Mouse (Mus musculus) megakaryocyte, embryonic 14.5 days (primary cell): ENCODE data around the gene Mdfic. TPM values are rescaled to one million over a fixed set of nuclear protein-coding genes. Genes with fewer than 3 reads are reported as not detected.
A peak's percentile ranks its signal among the peaks of the same experiment; 100 is the strongest.

Experiments
- H3K27me3 ChIP-seq: replicated peaks from 2 replicates; pipeline ENCODE3; 2012; ENCODE audit warnings: inconsistent platforms
- H3K36me3 ChIP-seq: replicated peaks from 2 replicates; pipeline ENCODE3; 2012; ENCODE audit warnings: low read length, inconsistent platforms, mixed read lengths
- H3K4me1 ChIP-seq: 2 replicates; pipeline ENCODE4 v1.6.1; 2012; ENCODE audit warnings: inconsistent platforms
- H3K4me3 ChIP-seq: replicated peaks from 2 replicates; pipeline ENCODE3; 2012; ENCODE audit warnings: moderate library complexity, mild to moderate bottlenecking, inconsistent platforms
- H3K9me3 ChIP-seq: 2 replicates; pipeline ENCODE4 v1.6.1; 2012; ENCODE audit warnings: inconsistent platforms
- FLI1 ChIP-seq: IDR thresholded peaks from 2 replicates; pipeline ENCODE4 v1.6.1; 2012; ENCODE audit warnings: low read length, inconsistent platforms, mixed read lengths
- GATA1 ChIP-seq: IDR thresholded peaks from 3 replicates; pipeline ENCODE4 v1.6.1; 2012; ENCODE audit warnings: mixed read lengths, low read length, inconsistent platforms, borderline replicate concordance
- polyA plus RNA-seq: library from polyadenylated mRNA; stranded (reverse); fragments of >175 nt; gene quantifications from 2 replicates; pipeline ENCODE4 v1.2.3, GENCODE M21; 2012; ENCODE audit warnings: low replicate concordance; ENCODE audit not compliant: insufficient read depth

The Mdfic gene
- polyA plus RNA-seq, 1 experiment = 0.95 TPM

GRCm38 (mm10) chr6:15724304-15724703 is 3.8 kb downstream of the Mdfic start:
- H3K4me3 ChIP-seq = no peak overlapping the region
- H3K9me3 ChIP-seq = no peaks in the 10 kb centered on the region
- H3K36me3 ChIP-seq = no peaks in the 10 kb centered on the region
- no peak for TF ChIP-seq GATA1
- no peak for TF ChIP-seq FLI1
- H3K4me1 ChIP-seq = peaks cover 21% of the 10 kb centered on the region
- H3K27me3 ChIP-seq = peaks cover 15% of the 10 kb centered on the region

- Histone ChIP-seq H3K27me3 (peaks cover 1% of the 10 kb centered on the region), H3K4me3 (no peak overlapping the region), H3K4me1 (peaks cover 9% of the 10 kb centered on the region), H3K36me3 (no peaks in the 10 kb centered on the region), H3K9me3 (no peaks in the 10 kb centered on the region)
- TF ChIP-seq GATA1 (no peak), FLI1 (no peak)
Measured at GRCm38 (mm10) chr6:15726422-15726821, 6.0 kb downstream of the Mdfic start.

DNA sequence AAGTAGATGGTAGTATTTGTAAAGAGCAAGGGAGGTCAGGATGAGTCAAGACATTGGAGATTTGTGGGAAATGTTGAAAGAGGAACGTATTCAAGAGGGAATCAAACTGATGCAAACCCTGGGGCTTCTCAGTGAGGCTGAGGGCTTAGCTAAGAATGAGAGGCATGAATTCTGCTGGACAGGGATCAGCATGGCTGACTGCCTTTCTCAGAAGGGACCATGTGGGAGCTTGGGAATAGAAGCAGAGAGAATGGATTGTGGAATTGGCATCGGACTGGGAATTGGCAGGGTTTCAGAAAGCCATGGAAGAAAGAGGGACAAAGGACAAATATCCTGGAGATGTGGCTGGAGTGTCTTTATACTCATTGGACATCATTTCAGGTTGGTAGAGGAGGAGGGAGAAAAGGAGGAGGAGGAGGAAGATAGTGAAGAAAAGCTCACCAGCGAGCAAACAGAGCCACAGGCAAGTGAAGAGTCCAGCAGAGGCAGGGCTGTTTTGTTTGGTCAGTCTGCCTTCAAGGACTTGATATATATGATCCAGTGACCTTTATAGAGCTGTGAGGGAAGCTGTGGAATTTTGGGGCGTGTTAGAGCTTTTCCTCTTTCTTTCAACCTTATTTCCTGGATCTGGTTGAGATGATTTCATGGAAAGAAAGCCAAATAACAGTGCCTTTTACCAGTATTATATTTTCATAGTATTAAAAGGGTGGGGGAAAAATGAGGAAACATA is 7.4 kb downstream of the Mdfic start:
- Histone ChIP-seq H3K4me3 (peak overlapping the region; percentile 46), H3K27me3 (no peaks in the 10 kb centered on the region), H3K9me3 (no peaks in the 10 kb centered on the region), H3K4me1 (peaks cover 7% of the 10 kb centered on the region; the same call in 1 of the 2 replicates), H3K36me3 (no peaks in the 10 kb centered on the region)
- TF ChIP-seq GATA1 = no peak

GRCm38 (mm10) chr6:15728844-15729577 is 8.6 kb downstream of the Mdfic start:
- no peaks in the 10 kb centered on the region for H3K36me3 ChIP-seq
- H3K9me3 ChIP-seq = no peaks in the 10 kb centered on the region
- H3K27me3 ChIP-seq = no peaks in the 10 kb centered on the region
- TF ChIP-seq FLI1 = no peak
- no peak for TF ChIP-seq GATA1
- no peak overlapping the region for H3K4me3 ChIP-seq
- peaks cover 7% of the 10 kb centered on the region; the same call in 1 of the 2 replicates for H3K4me1 ChIP-seq

DNA sequence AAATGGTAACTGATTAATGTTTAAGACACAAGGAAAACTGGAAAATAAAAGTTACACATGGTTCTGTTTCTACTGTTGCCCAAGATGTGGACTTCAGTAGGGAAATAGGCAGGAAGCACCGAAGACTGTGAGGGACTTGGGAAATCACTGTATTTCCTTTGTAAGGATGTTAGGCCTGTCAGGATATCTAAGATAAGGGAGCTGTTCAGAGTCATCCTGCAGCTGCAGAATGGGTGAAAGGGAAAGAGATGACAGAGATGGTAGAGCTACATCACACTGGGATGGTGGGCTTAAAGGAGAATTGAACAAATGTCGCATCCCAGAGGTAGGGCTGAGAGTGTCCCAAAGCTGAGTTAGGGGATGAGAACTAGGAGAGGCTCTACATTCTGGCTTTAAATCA is 9.8 kb downstream of the Mdfic start:
- no peak overlapping the region for H3K4me3 ChIP-seq
- H3K36me3 ChIP-seq = no peaks in the 10 kb centered on the region
- H3K27me3 ChIP-seq = no peaks in the 10 kb centered on the region
- TF ChIP-seq FLI1 = no peak
- no peak for TF ChIP-seq GATA1
- no peaks in the 10 kb centered on the region for H3K9me3 ChIP-seq
- H3K4me1 ChIP-seq = peaks cover 7% of the 10 kb centered on the region; the same call in 1 of the 2 replicates

DNA sequence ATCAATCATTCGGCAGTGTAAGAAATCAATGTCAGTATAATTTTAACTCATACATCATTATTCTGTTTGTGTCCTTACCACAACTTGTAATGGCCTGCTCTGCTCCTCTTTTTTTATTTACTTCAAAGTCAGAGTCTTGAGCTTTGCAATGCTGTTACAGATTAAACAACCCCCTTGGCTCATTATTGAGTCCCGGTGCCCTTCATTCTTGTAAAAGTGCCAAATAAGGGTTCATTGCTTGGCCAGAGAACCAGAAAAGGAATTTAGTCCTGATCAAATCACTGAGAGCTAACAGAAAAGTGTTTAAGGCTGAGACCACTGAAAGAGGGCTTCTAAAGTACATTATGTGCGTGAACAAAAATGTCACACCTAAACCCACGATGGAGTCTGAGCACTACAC is 10.2 kb downstream of the Mdfic start:
- TF ChIP-seq FLI1 (no peak), GATA1 (no peak)

DNA sequence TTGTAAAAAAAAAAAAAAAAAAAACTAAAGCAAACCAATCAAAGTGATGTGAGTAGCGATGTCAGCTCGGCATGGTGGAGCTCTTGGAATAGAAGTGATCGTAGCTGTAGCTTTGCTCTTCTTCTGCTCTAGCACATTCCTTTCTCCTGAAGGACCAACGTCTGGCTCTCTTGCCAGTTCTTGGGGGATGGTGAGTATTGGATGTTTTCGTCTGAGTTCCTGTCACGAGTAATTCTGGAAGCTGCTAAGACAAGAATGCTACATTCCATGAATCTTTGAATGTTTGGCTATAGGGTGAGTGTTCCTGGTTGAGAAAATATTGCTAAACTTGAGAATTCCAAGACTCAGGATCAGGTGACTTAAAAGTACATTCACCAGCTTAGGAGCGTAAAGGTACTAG is 11.0 kb downstream of the Mdfic start:
- Histone ChIP-seq H3K4me1 (peaks cover 6% of the 10 kb centered on the region; the same call in 1 of the 2 replicates), H3K36me3 (no peaks in the 10 kb centered on the region), H3K9me3 (no peaks in the 10 kb centered on the region), H3K27me3 (no peaks in the 10 kb centered on the region), H3K4me3 (no peak overlapping the region)
- TF ChIP-seq FLI1 (no peak), GATA1 (no peak)

More for the DNA sequence above, 10.2 kb downstream of the Mdfic start:
- Histone ChIP-seq H3K4me1 (peaks cover 7% of the 10 kb centered on the region; the same call in 1 of the 2 replicates), H3K36me3 (no peaks in the 10 kb centered on the region), H3K4me3 (no peak overlapping the region), H3K9me3 (no peaks in the 10 kb centered on the region), H3K27me3 (no peaks in the 10 kb centered on the region)

- Histone ChIP-seq H3K27me3 (no peaks in the 10 kb centered on the region), H3K4me1 (peaks cover 12% of the 10 kb centered on the region), H3K36me3 (no peaks in the 10 kb centered on the region), H3K9me3 (no peaks in the 10 kb centered on the region), H3K4me3 (no peak overlapping the region)
- TF ChIP-seq GATA1 = no peak
- no peak for TF ChIP-seq FLI1
Measured at GRCm38 (mm10) chr6:15737312-15737911, 17.0 kb downstream of the Mdfic start.

DNA sequence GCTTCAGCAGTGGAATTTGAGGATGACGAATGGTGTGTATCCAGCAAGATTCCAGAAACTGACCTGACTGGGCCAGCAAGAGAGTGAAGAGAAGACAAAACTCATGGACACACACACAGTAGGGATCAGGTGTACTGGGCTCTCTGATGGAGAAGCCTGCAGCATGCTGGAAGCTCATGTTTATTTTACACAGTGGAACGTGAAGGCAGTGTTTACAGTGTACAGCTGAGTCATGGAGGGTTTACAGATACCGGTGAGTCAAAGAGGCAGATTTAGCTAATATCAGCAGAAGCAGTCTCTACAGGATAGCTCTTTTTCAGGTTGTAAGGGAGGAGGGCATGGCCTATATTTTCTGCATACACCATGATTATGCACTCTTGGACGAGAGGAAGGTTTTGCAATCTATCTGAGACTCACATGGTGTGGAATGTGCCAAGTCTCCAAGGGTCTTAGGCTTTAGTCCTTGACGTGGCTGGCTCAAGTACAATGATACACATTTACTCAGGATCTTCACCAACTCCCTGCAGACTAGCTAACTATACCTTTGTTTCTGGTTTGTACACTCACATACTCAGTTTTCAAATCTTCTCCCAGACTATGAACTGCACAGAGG is 18.0 kb downstream of the Mdfic start:
- H3K4me1 ChIP-seq = peaks cover 12% of the 10 kb centered on the region
- no peaks in the 10 kb centered on the region for H3K36me3 ChIP-seq
- no peaks in the 10 kb centered on the region for H3K9me3 ChIP-seq
- H3K27me3 ChIP-seq = no peaks in the 10 kb centered on the region
- TF ChIP-seq FLI1 (no peak), GATA1 (no peak)
- no peak overlapping the region for H3K4me3 ChIP-seq
